Mouse (Mus musculus) limb, embryonic 12.5 days (tissue): ENCODE measurements at regions not wholly inside any gene's neighbourhood (a gene's known extent, or its start where the extent isn't known, plus 50 kb on each side); places are given as distances from the start of the nearest gene placed in this dataset.

Experiments
- ATAC-seq: fragments of 200-750 bp; cut with Nextera tagmentation; 2 replicates; pipeline ENCODE4 v1.8.0; 2017; ENCODE audit warnings: low read depth, moderate TSS enrichment; ENCODE audit not compliant: insufficient number of reproducible peaks, insufficient read depth, low FRiP score, low TSS enrichment
- H3K27ac ChIP-seq: fragments of 300-500 bp; sonication (generic); 2 replicates; pipeline ENCODE4 v1.5.1; 2016; ENCODE audit warnings: mild to moderate bottlenecking, moderate library complexity
- H3K27me3 ChIP-seq: fragments of 300-500 bp; sonication (generic); 2 replicates; pipeline ENCODE4 v1.6.1; 2016; ENCODE audit warnings: mild to moderate bottlenecking, moderate library complexity
- H3K36me3 ChIP-seq: fragments of 300-500 bp; sonication (generic); 2 replicates; pipeline ENCODE4 v1.6.1; 2016; ENCODE audit warnings: mild to moderate bottlenecking, moderate library complexity
- H3K4me1 ChIP-seq: fragments of 300-500 bp; sonication (generic); replicated peaks from 2 replicates; pipeline ENCODE4 v1.6.1; 2016
- H3K4me2 ChIP-seq: fragments of 300-500 bp; sonication (generic); 2 replicates; pipeline ENCODE4 v1.6.1; 2016; ENCODE audit warnings: mild to moderate bottlenecking, moderate library complexity
- H3K4me3 ChIP-seq: fragments of 300-500 bp; sonication (generic); replicated peaks from 2 replicates; pipeline ENCODE4 v1.5.1; 2016; ENCODE audit warnings: mild to moderate bottlenecking
- H3K9ac ChIP-seq: fragments of 300-500 bp; sonication (generic); replicated peaks from 2 replicates; pipeline ENCODE4 v1.6.1; 2016; ENCODE audit warnings: mild to moderate bottlenecking, moderate library complexity
- H3K9me3 ChIP-seq: fragments of 300-500 bp; sonication (generic); 2 replicates; pipeline ENCODE4 v1.6.1; 2016; ENCODE audit warnings: mild to moderate bottlenecking, moderate library complexity
- WGBS: fragments of 180-500 bp; shearing (Covaris S2); methylation state at CpG from one replicate; pipeline ENCODE4 v1.1.7; 2016; 5-methylcytosine and 5-hydroxymethylcytosine counted together

- Histone ChIP-seq H3K27me3 (peaks cover 26% of the 10 kb centered on the region), H3K9ac (no peak overlapping the region)
- no peak for ATAC-seq
Measured at GRCm38 (mm10) chr13:71550109-71550508, 413.4 kb downstream of the Irx1 start.

GRCm38 (mm10) chr13:71549206-71549831, 414.2 kb downstream of the Irx1 start:
- H3K27me3 ChIP-seq = peaks cover 23% of the 10 kb centered on the region
- peak; percentile 81 for ATAC-seq
- H3K27ac ChIP-seq = peak overlapping the region; percentile 41; the same call in 1 of the 2 replicates
- H3K4me3 ChIP-seq = no peak overlapping the region
- H3K4me2 ChIP-seq = no peak overlapping the region
- no peak overlapping the region for H3K9ac ChIP-seq
- WGBS = 39% methylated on average over 10 of the region's 10 CpGs
- peaks cover 11% of the 10 kb centered on the region for H3K4me1 ChIP-seq
- no peaks in the 10 kb centered on the region for H3K9me3 ChIP-seq
- H3K36me3 ChIP-seq = no peaks in the 10 kb centered on the region

More at GRCm38 (mm10) chr13:71550109-71550508, 413.4 kb downstream of the Irx1 start:
- Histone ChIP-seq H3K36me3 (no peaks in the 10 kb centered on the region), H3K4me1 (peaks cover 11% of the 10 kb centered on the region), H3K27ac (no peak overlapping the region), H3K4me3 (no peak overlapping the region), H3K9me3 (no peaks in the 10 kb centered on the region), H3K4me2 (no peak overlapping the region)
- WGBS = 15% methylated on average over 1 of the region's 1 CpGs

- WGBS = 69% methylated on average over 4 of the region's 4 CpGs
- no peaks in the 10 kb centered on the region for H3K36me3 ChIP-seq
- ATAC-seq = no peak
- H3K27ac ChIP-seq = no peak overlapping the region
- no peak overlapping the region for H3K9ac ChIP-seq
- no peaks in the 10 kb centered on the region for H3K4me1 ChIP-seq
- no peak overlapping the region for H3K4me3 ChIP-seq
- no peak overlapping the region for H3K4me2 ChIP-seq
- peaks cover 4% of the 10 kb centered on the region; the same call in 1 of the 2 replicates for H3K27me3 ChIP-seq
- H3K9me3 ChIP-seq = no peaks in the 10 kb centered on the region
Measured at GRCm38 (mm10) chr13:71538226-71538625, 425.3 kb downstream of the Irx1 start.

GRCm38 (mm10) chr13:71532796-71533351, 430.6 kb downstream of the Irx1 start:
- H3K4me1 ChIP-seq = 0 out of 2 replicates have a peak, but pooled peaks cover 6% of the 10 kb centered on the region
- H3K9ac ChIP-seq = no peak overlapping the region
- no peak for ATAC-seq
- 80% methylated on average over 7 of the region's 7 CpGs for WGBS
- H3K36me3 ChIP-seq = no peaks in the 10 kb centered on the region
- H3K27me3 ChIP-seq = peaks cover 6% of the 10 kb centered on the region; the same call in 1 of the 2 replicates
- no peaks in the 10 kb centered on the region for H3K9me3 ChIP-seq
- H3K4me3 ChIP-seq = no peak overlapping the region
- no peak overlapping the region for H3K4me2 ChIP-seq
- no peak overlapping the region for H3K27ac ChIP-seq

- H3K9ac ChIP-seq = no peak overlapping the region
- ATAC-seq = no peak
- 0 out of 2 replicates have a peak, but pooled peaks cover 6% of the 10 kb centered on the region for H3K4me1 ChIP-seq
- 72% methylated on average over 14 of the region's 14 CpGs for WGBS
- H3K9me3 ChIP-seq = no peaks in the 10 kb centered on the region
- no peak overlapping the region for H3K4me3 ChIP-seq
- no peak overlapping the region for H3K4me2 ChIP-seq
- peaks cover 2% of the 10 kb centered on the region; the same call in 1 of the 2 replicates for H3K27me3 ChIP-seq
- no peaks in the 10 kb centered on the region for H3K36me3 ChIP-seq
- no peak overlapping the region for H3K27ac ChIP-seq
Measured at GRCm38 (mm10) chr13:71529397-71530122, 434.0 kb downstream of the Irx1 start.

- Histone ChIP-seq H3K36me3 (no peaks in the 10 kb centered on the region), H3K4me1 (peaks cover 9% of the 10 kb centered on the region), H3K27ac (no peak overlapping the region), H3K27me3 (no peaks in the 10 kb centered on the region), H3K4me2 (no peak overlapping the region), H3K9ac (no peak overlapping the region), H3K9me3 (no peaks in the 10 kb centered on the region), H3K4me3 (no peak overlapping the region)
- WGBS = 89% methylated on average over 1 of the region's 1 CpGs
- ATAC-seq = no peak
Measured at GRCm38 (mm10) chr13:71517776-71518175, 445.7 kb downstream of the Irx1 start.

- 21% methylated on average over 6 of the region's 6 CpGs for WGBS
- Histone ChIP-seq H3K4me3 (no peak overlapping the region), H3K4me1 (peaks cover 17% of the 10 kb centered on the region), H3K9me3 (no peaks in the 10 kb centered on the region), H3K9ac (no peak overlapping the region), H3K36me3 (no peaks in the 10 kb centered on the region), H3K4me2 (peak overlapping the region; percentile 1; the same call in 1 of the 2 replicates), H3K27me3 (peaks cover 13% of the 10 kb centered on the region; the same call in 1 of the 2 replicates), H3K27ac (peak overlapping the region; percentile 53)
- ATAC-seq = peak; percentile 73; the same call in 1 of the 2 replicates
Measured at GRCm38 (mm10) chr13:71513204-71513603, 450.3 kb downstream of the Irx1 start.

GRCm38 (mm10) chr13:71507956-71508401, 455.5 kb downstream of the Irx1 start:
- H3K9ac ChIP-seq = no peak overlapping the region
- ATAC-seq = no peak
- peaks cover 18% of the 10 kb centered on the region for H3K4me1 ChIP-seq
- H3K4me2 ChIP-seq = no peak overlapping the region
- no peak overlapping the region for H3K4me3 ChIP-seq
- H3K36me3 ChIP-seq = no peaks in the 10 kb centered on the region
- 15% methylated on average over 9 of the region's 9 CpGs for WGBS
- H3K27ac ChIP-seq = no peak overlapping the region
- H3K9me3 ChIP-seq = no peaks in the 10 kb centered on the region
- peaks cover 27% of the 10 kb centered on the region; the same call in 1 of the 2 replicates for H3K27me3 ChIP-seq

- WGBS = 18% methylated on average over 10 of the region's 10 CpGs
- H3K27ac ChIP-seq = no peak overlapping the region
Measured at GRCm38 (mm10) chr13:71507421-71507931, 456.0 kb downstream of the Irx1 start.

GRCm38 (mm10) chr13:71506777-71507176, 456.7 kb downstream of the Irx1 start:
- no peak overlapping the region for H3K27ac ChIP-seq
- H3K27me3 ChIP-seq = peaks cover 27% of the 10 kb centered on the region; the same call in 1 of the 2 replicates
- no peak overlapping the region for H3K4me2 ChIP-seq
- H3K4me3 ChIP-seq = no peak overlapping the region
- no peaks in the 10 kb centered on the region for H3K36me3 ChIP-seq
- no peak overlapping the region for H3K9ac ChIP-seq
- peaks cover 11% of the 10 kb centered on the region for H3K4me1 ChIP-seq
- WGBS = 32% methylated on average over 7 of the region's 7 CpGs
- ATAC-seq = no peak
- no peaks in the 10 kb centered on the region for H3K9me3 ChIP-seq

More at GRCm38 (mm10) chr13:71507421-71507931, 456.0 kb downstream of the Irx1 start:
- peak overlapping the region; percentile 35 for H3K4me2 ChIP-seq
- no peak overlapping the region for H3K9ac ChIP-seq
- no peak overlapping the region for H3K4me3 ChIP-seq
- peaks cover 27% of the 10 kb centered on the region; the same call in 1 of the 2 replicates for H3K27me3 ChIP-seq
- ATAC-seq = no peak
- H3K9me3 ChIP-seq = no peaks in the 10 kb centered on the region
- peaks cover 15% of the 10 kb centered on the region for H3K4me1 ChIP-seq
- H3K36me3 ChIP-seq = no peaks in the 10 kb centered on the region

- Histone ChIP-seq H3K36me3 (no peaks in the 10 kb centered on the region), H3K4me2 (no peak overlapping the region), H3K27me3 (no peaks in the 10 kb centered on the region), H3K9me3 (no peaks in the 10 kb centered on the region), H3K4me3 (no peak overlapping the region), H3K9ac (no peak overlapping the region), H3K27ac (no peak overlapping the region), H3K4me1 (no peaks in the 10 kb centered on the region)
- no peak for ATAC-seq
- 83% methylated on average over 6 of the region's 6 CpGs for WGBS
Measured at GRCm38 (mm10) chr13:71489773-71490172, 473.8 kb downstream of the Irx1 start.
